Mouse (Mus musculus): ENCODE measurements at regions not wholly inside any gene's neighbourhood (a gene's known extent, or its start where the extent isn't known, plus 50 kb on each side); places are given as distances from the start of the nearest gene placed in this dataset.

DNA sequence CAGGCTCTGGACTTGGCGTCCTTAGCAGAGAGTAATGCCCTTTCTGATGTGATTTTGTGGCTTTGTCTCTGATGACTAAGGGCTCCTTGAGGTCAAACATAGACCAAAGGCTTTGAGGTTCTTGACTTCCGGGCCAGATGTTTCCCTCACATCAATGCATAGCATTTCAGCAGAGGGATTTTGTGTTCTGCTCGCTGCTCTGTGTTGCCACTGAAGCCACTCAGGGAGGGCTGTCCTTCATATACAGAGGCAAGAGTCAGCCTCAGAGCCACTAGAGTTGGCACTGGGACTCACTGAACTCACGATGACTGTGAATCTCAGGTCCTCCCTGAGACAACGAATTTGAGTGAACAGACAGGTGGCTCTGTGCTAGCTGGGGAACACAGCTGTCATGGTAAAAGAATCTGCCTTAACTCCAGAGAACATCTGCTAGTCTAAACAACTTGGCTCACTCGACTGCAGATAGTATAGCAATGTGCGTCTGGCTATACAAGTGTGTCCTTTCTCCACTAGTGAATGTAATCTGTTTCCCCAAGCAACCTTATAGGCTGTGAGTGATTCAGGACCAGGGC lies 74.3 kb downstream of the Gp2 start:
- Histone ChIP-seq H3K9ac (ENCODE audit: low read depth, low read length) (no peak overlapping the region), H3K4me2 (ENCODE audit: low read length) (no peak overlapping the region), H3K9me3 (replicated peaks; ENCODE audit: control insufficient read depth, low read length, poor library complexity, severe bottlenecking) (no peaks in the 10 kb centered on the region), H3K27ac (ENCODE audit: low read length) (no peak overlapping the region), H3K36me3 (ENCODE audit: control insufficient read depth, insufficient read depth, low read length) (no peaks in the 10 kb centered on the region), H3K4me1 (ENCODE audit: control insufficient read depth, insufficient read depth, low read length) (peaks cover 5% of the 10 kb centered on the region), H3K4me3 (ENCODE audit: low read depth, low read length) (no peak overlapping the region), H3K27me3 (ENCODE audit: control insufficient read depth, insufficient read depth, low read depth, low read length) (no peaks in the 10 kb centered on the region)
- WGBS: 85% methylated on average over 7 of the region's 7 CpGs
- no peak for ATAC-seq

DNA sequence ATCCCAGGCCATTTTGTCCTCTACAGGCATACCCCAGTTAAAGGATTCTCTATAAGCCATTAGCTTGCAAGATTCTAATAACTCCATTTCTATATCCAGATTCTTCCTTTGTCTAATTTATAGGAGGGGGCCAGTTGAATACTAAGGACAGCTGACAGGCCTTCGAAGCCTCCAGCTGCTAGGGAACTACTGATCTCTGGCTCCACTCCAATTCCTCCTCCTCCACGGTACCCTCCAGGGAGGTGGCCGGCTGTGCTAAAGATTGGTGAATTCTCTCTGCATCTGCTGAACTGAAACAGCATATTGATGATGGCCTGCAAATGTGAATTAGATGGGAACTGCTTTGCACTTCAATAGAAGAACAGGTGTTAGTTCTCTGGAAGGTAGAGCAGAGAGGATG lies 79.2 kb downstream of the Gp2 start:
- Histone ChIP-seq H3K27me3 (ENCODE audit: control insufficient read depth, insufficient read depth, low read depth, low read length) (no peaks in the 10 kb centered on the region), H3K9ac (ENCODE audit: low read depth, low read length) (no peak overlapping the region), H3K27ac (ENCODE audit: low read length) (0 out of 2 replicates have a peak overlapping the region, but pooled peaks have one; percentile 1), H3K4me3 (ENCODE audit: low read depth, low read length) (no peak overlapping the region), H3K9me3 (replicated peaks; ENCODE audit: control insufficient read depth, low read length, poor library complexity, severe bottlenecking) (no peaks in the 10 kb centered on the region), H3K4me2 (ENCODE audit: low read length) (no peak overlapping the region), H3K4me1 (ENCODE audit: control insufficient read depth, insufficient read depth, low read length) (peaks cover 6% of the 10 kb centered on the region), H3K36me3 (ENCODE audit: control insufficient read depth, insufficient read depth, low read length) (no peaks in the 10 kb centered on the region)
- WGBS: 18% methylated on average over 3 of the region's 3 CpGs
- peak; percentile 60; the same call in 1 of the 2 replicates for ATAC-seq

GRCm38 (mm10) chr7:119364268-119364596 lies 94.9 kb downstream of the Gp2 start:
- Histone ChIP-seq H3K9me3 (replicated peaks; ENCODE audit: control insufficient read depth, low read length, poor library complexity, severe bottlenecking) (no peaks in the 10 kb centered on the region), H3K9ac (ENCODE audit: low read depth, low read length) (no peak overlapping the region), H3K36me3 (ENCODE audit: control insufficient read depth, insufficient read depth, low read length) (no peaks in the 10 kb centered on the region), H3K27ac (ENCODE audit: low read length) (peak overlapping the region; percentile 44; the same call in 1 of the 2 replicates), H3K4me3 (ENCODE audit: low read depth, low read length) (no peak overlapping the region), H3K4me2 (ENCODE audit: low read length) (no peak overlapping the region), H3K4me1 (ENCODE audit: control insufficient read depth, insufficient read depth, low read length) (peaks cover 12% of the 10 kb centered on the region; the same call in 1 of the 2 replicates), H3K27me3 (ENCODE audit: control insufficient read depth, insufficient read depth, low read depth, low read length) (no peaks in the 10 kb centered on the region)
- WGBS: 13% methylated on average over 1 of the region's 1 CpGs
- no peak; the same call in 1 of the 2 replicates for ATAC-seq

DNA sequence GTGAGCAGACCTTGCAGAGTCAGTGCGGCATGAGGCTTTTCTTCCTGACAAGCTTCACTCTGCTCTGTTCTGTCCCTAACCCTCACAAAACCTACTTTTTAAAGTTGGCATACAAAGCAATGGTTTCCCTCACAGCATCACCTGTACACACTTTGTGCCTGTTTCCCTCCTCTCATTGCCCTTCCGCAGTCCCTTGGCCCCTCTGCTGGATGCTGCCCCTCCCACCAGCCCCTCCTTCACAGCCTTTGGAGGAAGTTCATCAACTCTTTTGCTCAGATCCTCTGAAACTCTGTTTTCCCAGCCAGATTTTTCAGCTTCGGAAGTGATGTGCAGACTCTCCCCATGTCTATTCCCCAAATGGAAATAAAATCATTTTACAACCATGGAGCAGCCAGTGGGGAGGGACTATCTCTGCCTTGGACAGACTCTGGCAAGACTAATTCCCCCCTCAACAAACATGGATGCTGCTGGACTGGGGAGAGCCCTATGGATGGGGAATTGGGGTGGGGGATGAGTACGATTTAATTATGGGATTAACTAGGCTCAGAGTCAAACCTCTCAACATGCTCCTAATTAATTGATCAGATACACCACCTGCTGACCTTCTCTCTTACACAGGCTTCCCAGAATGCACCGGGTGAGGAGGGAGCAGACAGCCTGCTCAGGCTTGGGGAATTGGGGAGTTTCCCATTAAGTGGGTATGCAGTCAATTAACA lies 95.4 kb downstream of the Gp2 start:
- no peak overlapping the region for H3K9ac ChIP-seq (ENCODE audit: low read depth, low read length)
- H3K4me2 ChIP-seq (ENCODE audit: low read length): no peak overlapping the region
- H3K4me1 ChIP-seq (ENCODE audit: control insufficient read depth, insufficient read depth, low read length): peaks cover 12% of the 10 kb centered on the region; the same call in 1 of the 2 replicates
- no peaks in the 10 kb centered on the region for H3K36me3 ChIP-seq (ENCODE audit: control insufficient read depth, insufficient read depth, low read length)
- H3K9me3 ChIP-seq (replicated peaks; ENCODE audit: control insufficient read depth, low read length, poor library complexity, severe bottlenecking): no peaks in the 10 kb centered on the region
- H3K27me3 ChIP-seq (ENCODE audit: control insufficient read depth, insufficient read depth, low read depth, low read length): no peaks in the 10 kb centered on the region
- no peak overlapping the region for H3K4me3 ChIP-seq (ENCODE audit: low read depth, low read length)
- 30% methylated on average over 5 of the region's 5 CpGs for WGBS
- peak; percentile 90 for ATAC-seq
- peak overlapping the region; percentile 44; the same call in 1 of the 2 replicates for H3K27ac ChIP-seq (ENCODE audit: low read length)

DNA sequence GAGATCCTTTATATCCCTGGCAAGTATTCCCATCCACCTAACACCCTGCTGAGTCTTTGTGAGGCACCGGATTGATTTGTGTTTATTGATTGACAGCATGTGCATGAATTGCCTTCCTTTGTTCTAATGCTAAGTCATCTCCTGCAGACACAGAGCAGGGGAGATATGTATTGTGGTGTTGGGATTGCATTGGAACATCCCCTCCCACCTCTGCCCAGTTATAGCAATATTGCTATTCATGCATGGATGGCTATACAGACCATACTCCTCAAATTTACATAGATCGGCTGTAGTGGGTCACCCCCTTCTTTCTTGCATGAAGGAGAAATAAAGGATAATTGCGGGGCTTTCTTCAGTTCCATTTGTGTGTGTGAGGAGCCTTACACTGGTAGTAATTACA lies 101.7 kb downstream of the Gp2 start:
- Histone ChIP-seq H3K36me3 (ENCODE audit: control insufficient read depth, insufficient read depth, low read length) (no peaks in the 10 kb centered on the region), H3K27ac (ENCODE audit: low read length) (no peak overlapping the region), H3K4me2 (ENCODE audit: low read length) (no peak overlapping the region), H3K4me1 (ENCODE audit: control insufficient read depth, insufficient read depth, low read length) (0 out of 2 replicates have a peak, but pooled peaks cover 3% of the 10 kb centered on the region), H3K4me3 (ENCODE audit: low read depth, low read length) (no peak overlapping the region), H3K27me3 (ENCODE audit: control insufficient read depth, insufficient read depth, low read depth, low read length) (no peaks in the 10 kb centered on the region), H3K9ac (ENCODE audit: low read depth, low read length) (no peak overlapping the region), H3K9me3 (replicated peaks; ENCODE audit: control insufficient read depth, low read length, poor library complexity, severe bottlenecking) (no peaks in the 10 kb centered on the region)
- 49% methylated on average over 3 of the region's 3 CpGs for WGBS
- ATAC-seq: no peak

GRCm38 (mm10) chr7:119356251-119356650 lies 102.8 kb downstream of the Gp2 start:
- no peak overlapping the region for H3K4me3 ChIP-seq (ENCODE audit: low read depth, low read length)
- no peaks in the 10 kb centered on the region for H3K27me3 ChIP-seq (ENCODE audit: control insufficient read depth, insufficient read depth, low read depth, low read length)
- no peaks in the 10 kb centered on the region for H3K36me3 ChIP-seq (ENCODE audit: control insufficient read depth, insufficient read depth, low read length)
- H3K27ac ChIP-seq (ENCODE audit: low read length): no peak overlapping the region
- H3K4me2 ChIP-seq (ENCODE audit: low read length): no peak overlapping the region
- no peaks in the 10 kb centered on the region for H3K9me3 ChIP-seq (replicated peaks; ENCODE audit: control insufficient read depth, low read length, poor library complexity, severe bottlenecking)
- H3K9ac ChIP-seq (ENCODE audit: low read depth, low read length): no peak overlapping the region
- 0 out of 2 replicates have a peak, but pooled peaks cover 3% of the 10 kb centered on the region for H3K4me1 ChIP-seq (ENCODE audit: control insufficient read depth, insufficient read depth, low read length)
- no peak for ATAC-seq

DNA sequence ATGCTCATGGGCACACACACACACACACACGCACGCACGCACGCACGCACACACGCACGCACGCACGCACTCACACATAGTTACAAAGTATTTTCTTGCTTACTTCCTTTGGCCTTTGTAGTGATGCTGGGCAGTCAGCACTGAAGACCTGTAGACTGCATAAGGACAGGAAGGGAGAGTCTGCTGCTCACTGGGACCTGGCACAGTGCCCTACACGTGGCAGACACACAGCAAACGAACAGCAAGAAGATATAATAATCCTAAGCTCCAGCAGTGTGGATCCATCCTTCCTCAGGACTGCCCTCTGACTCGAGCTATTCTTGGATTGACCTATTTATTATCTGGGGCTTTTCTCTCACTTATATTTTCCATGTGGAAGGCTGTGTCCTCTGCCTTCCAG lies 106.5 kb downstream of the Gp2 start:
- Histone ChIP-seq H3K36me3 (ENCODE audit: control insufficient read depth, insufficient read depth, low read length) (no peaks in the 10 kb centered on the region), H3K27me3 (ENCODE audit: control insufficient read depth, insufficient read depth, low read depth, low read length) (no peaks in the 10 kb centered on the region), H3K4me2 (ENCODE audit: low read length) (no peak overlapping the region), H3K27ac (ENCODE audit: low read length) (no peak overlapping the region), H3K4me1 (ENCODE audit: control insufficient read depth, insufficient read depth, low read length) (0 out of 2 replicates have a peak, but pooled peaks cover 3% of the 10 kb centered on the region), H3K4me3 (ENCODE audit: low read depth, low read length) (no peak overlapping the region), H3K9ac (ENCODE audit: low read depth, low read length) (no peak overlapping the region), H3K9me3 (replicated peaks; ENCODE audit: control insufficient read depth, low read length, poor library complexity, severe bottlenecking) (no peaks in the 10 kb centered on the region)
- 86% methylated on average over 12 of the region's 12 CpGs for WGBS
- ATAC-seq: no peak

- Histone ChIP-seq H3K4me2 (ENCODE audit: low read length) (no peak overlapping the region), H3K36me3 (ENCODE audit: control insufficient read depth, insufficient read depth, low read length) (no peaks in the 10 kb centered on the region), H3K9ac (ENCODE audit: low read depth, low read length) (no peak overlapping the region), H3K4me3 (ENCODE audit: low read depth, low read length) (no peak overlapping the region), H3K9me3 (replicated peaks; ENCODE audit: control insufficient read depth, low read length, poor library complexity, severe bottlenecking) (no peaks in the 10 kb centered on the region), H3K4me1 (ENCODE audit: control insufficient read depth, insufficient read depth, low read length) (no peaks in the 10 kb centered on the region), H3K27me3 (ENCODE audit: control insufficient read depth, insufficient read depth, low read depth, low read length) (no peaks in the 10 kb centered on the region), H3K27ac (ENCODE audit: low read length) (no peak overlapping the region)
- no peak for ATAC-seq
- WGBS: 88% methylated on average over 1 of the region's 1 CpGs
These were observed 108.4 kb downstream of the Gp2 start for GRCm38 (mm10) chr7:119350641-119351040.

- Histone ChIP-seq H3K27ac (ENCODE audit: low read length) (no peak overlapping the region), H3K4me3 (ENCODE audit: low read depth, low read length) (no peak overlapping the region), H3K4me1 (ENCODE audit: control insufficient read depth, insufficient read depth, low read length) (no peaks in the 10 kb centered on the region), H3K9ac (ENCODE audit: low read depth, low read length) (no peak overlapping the region), H3K4me2 (ENCODE audit: low read length) (no peak overlapping the region), H3K9me3 (replicated peaks; ENCODE audit: control insufficient read depth, low read length, poor library complexity, severe bottlenecking) (no peaks in the 10 kb centered on the region), H3K27me3 (ENCODE audit: control insufficient read depth, insufficient read depth, low read depth, low read length) (no peaks in the 10 kb centered on the region), H3K36me3 (ENCODE audit: control insufficient read depth, insufficient read depth, low read length) (no peaks in the 10 kb centered on the region)
- ATAC-seq: no peak
- 91% methylated on average over 1 of the region's 1 CpGs for WGBS
These were observed 115.7 kb downstream of the Gp2 start for GRCm38 (mm10) chr7:119343380-119343779.
